Mouse (Mus musculus): ENCODE data around the gene Pknox1. TPM values are rescaled to one million over a fixed set of nuclear protein-coding genes. Genes with fewer than 3 reads are reported as not detected.

The Pknox1 gene
- polyA plus RNA-seq, 1 experiment from 2014 or later = 9.5 TPM

- H3K4me2 ChIP-seq (replicated peaks; ENCODE audit: low read depth) = peak overlapping the region; percentile 36; the same call in 1 of the 2 replicates
- no peak for DNase-seq (ENCODE audit: low spot score)
- no peaks in the 10 kb centered on the region for H3K9me3 ChIP-seq (ENCODE audit: control insufficient read depth, low read length)
- TF ChIP-seq CTCF (IDR thresholded peaks at IDR 0.05; ENCODE audit: low read depth) (no peak), EP300 (optimal IDR thresholded peaks at IDR 0.05) (no peak)
- WGBS = 71% methylated on average over 10 of the region's 10 CpGs
- no peaks in the 10 kb centered on the region for H3K36me3 ChIP-seq (ENCODE audit: control insufficient read depth, insufficient read depth, low read length)
- peaks cover 2% of the 10 kb centered on the region; the same call in 1 of the 2 replicates for H3K4me1 ChIP-seq (replicated peaks; ENCODE audit: control insufficient read depth, insufficient read depth)
- H3K9ac ChIP-seq (ENCODE audit: low read length) = peak overlapping the region; percentile 13; the same call in 1 of the 2 replicates
- peak overlapping the region; percentile 18; the same call in 1 of the 2 replicates for H3K27ac ChIP-seq (replicated peaks)
- ATAC-seq (ENCODE audit: low FRiP score, low TSS enrichment) = no peak
- no peak overlapping the region for H3K4me3 ChIP-seq (ENCODE audit: low read depth, low read length)
- H3K27me3 ChIP-seq (ENCODE audit: control insufficient read depth, insufficient read depth, low read length) = no peaks in the 10 kb centered on the region
Measured at GRCm38 (mm10) chr17:31557947-31558542, 6.5 kb upstream of the Pknox1 start.

DNA sequence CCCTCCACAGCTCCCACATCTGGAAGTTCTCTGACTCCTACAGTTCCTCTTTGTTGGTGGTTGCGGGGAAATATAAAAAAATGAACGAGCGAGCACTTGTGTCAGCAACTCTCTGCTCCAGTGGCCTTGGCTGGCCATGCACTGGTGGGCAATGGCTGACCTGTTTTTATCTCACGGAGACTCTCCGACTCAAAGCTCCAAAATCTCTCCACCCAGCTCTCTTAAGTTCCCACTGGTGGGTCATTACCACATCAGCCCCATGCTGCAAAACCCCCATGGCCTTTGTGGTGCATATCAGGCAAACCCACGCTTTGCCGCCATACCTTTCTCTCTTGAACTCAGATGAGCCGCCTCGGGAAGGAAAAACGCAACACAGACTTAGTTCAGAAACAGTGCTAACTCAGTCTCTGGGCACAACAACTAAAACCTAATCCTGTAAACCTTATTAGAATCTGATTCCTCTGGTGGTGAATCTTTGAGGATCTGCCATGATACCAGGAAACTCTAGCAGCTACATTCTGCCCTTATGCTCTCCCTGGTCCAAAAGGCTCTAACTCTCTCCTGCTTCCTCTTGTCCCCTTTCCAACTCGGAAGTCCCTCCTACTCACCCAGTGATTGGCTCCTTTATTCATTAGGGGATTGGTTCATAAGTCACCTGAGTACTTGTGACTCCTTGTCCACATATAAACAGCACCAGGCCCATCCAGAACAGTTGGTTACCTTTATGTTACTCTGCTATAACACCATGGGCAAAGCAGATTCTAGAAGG, 5.3 kb upstream of the Pknox1 start:
- Histone ChIP-seq H3K4me1 (replicated peaks; ENCODE audit: control insufficient read depth, insufficient read depth) (peaks cover 5% of the 10 kb centered on the region; the same call in 1 of the 2 replicates), H3K4me2 (replicated peaks; ENCODE audit: low read depth) (no peak overlapping the region), H3K4me3 (ENCODE audit: low read depth, low read length) (no peak overlapping the region), H3K9me3 (ENCODE audit: control insufficient read depth, low read length) (no peaks in the 10 kb centered on the region), H3K27me3 (ENCODE audit: control insufficient read depth, insufficient read depth, low read length) (no peaks in the 10 kb centered on the region), H3K27ac (replicated peaks) (no peak overlapping the region), H3K36me3 (ENCODE audit: control insufficient read depth, insufficient read depth, low read length) (no peaks in the 10 kb centered on the region), H3K9ac (ENCODE audit: low read length) (no peak overlapping the region)
- no peak for DNase-seq (ENCODE audit: low spot score)
- ATAC-seq (ENCODE audit: low FRiP score, low TSS enrichment) = no peak
- WGBS = 87% methylated on average over 11 of the region's 11 CpGs
- TF ChIP-seq CTCF (IDR thresholded peaks at IDR 0.05; ENCODE audit: low read depth) (no peak), EP300 (optimal IDR thresholded peaks at IDR 0.05) (no peak)

DNA sequence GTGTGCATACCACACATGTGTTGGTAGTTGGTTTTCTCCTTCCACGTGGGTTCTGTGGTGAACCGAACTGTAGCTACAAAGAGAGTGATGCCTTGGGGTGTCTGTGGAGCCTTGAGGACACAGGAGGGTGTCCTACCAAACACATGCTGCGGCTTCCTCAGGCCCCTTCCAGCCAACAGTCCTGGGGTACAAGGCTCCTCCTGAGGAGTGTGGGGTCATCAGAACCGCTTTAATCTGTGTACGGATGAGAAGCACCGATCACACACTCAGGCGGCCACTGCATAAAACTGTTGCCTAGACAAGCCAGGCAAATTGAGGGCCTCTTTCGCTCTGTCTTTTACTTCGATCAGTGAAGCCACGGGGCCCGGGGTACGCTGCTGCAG, 911 bp upstream of the Pknox1 start:
- Histone ChIP-seq H3K4me2 (replicated peaks; ENCODE audit: low read depth) (peak overlapping the region; percentile 56), H3K4me1 (replicated peaks; ENCODE audit: control insufficient read depth, insufficient read depth) (peaks cover 9% of the 10 kb centered on the region), H3K9me3 (ENCODE audit: control insufficient read depth, low read length) (no peaks in the 10 kb centered on the region), H3K4me3 (ENCODE audit: low read depth, low read length) (peak overlapping the region; percentile 36), H3K27me3 (ENCODE audit: control insufficient read depth, insufficient read depth, low read length) (no peaks in the 10 kb centered on the region), H3K36me3 (ENCODE audit: control insufficient read depth, insufficient read depth, low read length) (no peaks in the 10 kb centered on the region), H3K27ac (replicated peaks) (peak overlapping the region; percentile 84), H3K9ac (ENCODE audit: low read length) (peak overlapping the region; percentile 45)
- TF ChIP-seq EP300 (optimal IDR thresholded peaks at IDR 0.05) (no peak), CTCF (IDR thresholded peaks at IDR 0.05; ENCODE audit: low read depth) (no peak)
- ATAC-seq (ENCODE audit: low FRiP score, low TSS enrichment) (no peak), DNase-seq (ENCODE audit: low spot score) (peak; percentile 21)
- WGBS = 17% methylated on average over 12 of the region's 12 CpGs

- DNase-seq (ENCODE audit: low spot score) = no peak
- TF ChIP-seq CTCF (IDR thresholded peaks at IDR 0.05; ENCODE audit: low read depth) = no peak
- no peak for TF ChIP-seq EP300 (optimal IDR thresholded peaks at IDR 0.05)
- Histone ChIP-seq H3K36me3 (ENCODE audit: control insufficient read depth, insufficient read depth, low read length) (no peaks in the 10 kb centered on the region), H3K9ac (ENCODE audit: low read length) (peak overlapping the region; percentile 94), H3K4me3 (ENCODE audit: low read depth, low read length) (peak overlapping the region; percentile 72), H3K27me3 (ENCODE audit: control insufficient read depth, insufficient read depth, low read length) (no peaks in the 10 kb centered on the region), H3K4me1 (replicated peaks; ENCODE audit: control insufficient read depth, insufficient read depth) (peaks cover 9% of the 10 kb centered on the region), H3K27ac (replicated peaks) (peak overlapping the region; percentile 98), H3K4me2 (replicated peaks; ENCODE audit: low read depth) (peak overlapping the region; percentile 72), H3K9me3 (ENCODE audit: control insufficient read depth, low read length) (no peaks in the 10 kb centered on the region)
- WGBS = 9% methylated on average over 11 of the region's 44 CpGs
- ATAC-seq (ENCODE audit: low FRiP score, low TSS enrichment) = no peak
Measured at GRCm38 (mm10) chr17:31564858-31565140, 265 bp downstream of the Pknox1 start.

GRCm38 (mm10) chr17:31565141-31566056, 865 bp downstream of the Pknox1 start:
- ATAC-seq (ENCODE audit: low FRiP score, low TSS enrichment) (peak; percentile 27), DNase-seq (ENCODE audit: low spot score) (peak; percentile 55)
- H3K27me3 ChIP-seq (ENCODE audit: control insufficient read depth, insufficient read depth, low read length) = no peaks in the 10 kb centered on the region
- peak overlapping the region; percentile 72 for H3K4me3 ChIP-seq (ENCODE audit: low read depth, low read length)
- H3K4me2 ChIP-seq (replicated peaks; ENCODE audit: low read depth) = peak overlapping the region; percentile 72
- H3K4me1 ChIP-seq (replicated peaks; ENCODE audit: control insufficient read depth, insufficient read depth) = peaks cover 9% of the 10 kb centered on the region
- no peaks in the 10 kb centered on the region for H3K36me3 ChIP-seq (ENCODE audit: control insufficient read depth, insufficient read depth, low read length)
- peak overlapping the region; percentile 94 for H3K9ac ChIP-seq (ENCODE audit: low read length)
- H3K9me3 ChIP-seq (ENCODE audit: control insufficient read depth, low read length) = no peaks in the 10 kb centered on the region
- peak overlapping the region; percentile 98 for H3K27ac ChIP-seq (replicated peaks)
- no peak for TF ChIP-seq EP300 (optimal IDR thresholded peaks at IDR 0.05)
- no peak for TF ChIP-seq CTCF (IDR thresholded peaks at IDR 0.05; ENCODE audit: low read depth)
- WGBS = under 1% methylated on average over 58 of the region's 88 CpGs

All from stomach, postnatal 0 days (tissue).